Mouse (Mus musculus) ES-E14 (cell line): ENCODE measurements at regions not wholly inside any gene's neighbourhood (a gene's known extent, or its start where the extent isn't known, plus 50 kb on each side); places are given as distances from the start of the nearest gene placed in this dataset.

Experiments used
- DNase-seq: peaks from one replicate; pipeline ENCODE4 v3.0.0-alpha.2; 2013; ENCODE audit warnings: low read depth, low spot score
- H3K27ac ChIP-seq: 2 replicates; pipeline ENCODE4 v1.5.1; 2012; ENCODE audit warnings: low read depth, mild to moderate bottlenecking, low read length, moderate library complexity, mixed read lengths; ENCODE audit not compliant: poor library complexity, insufficient read depth, severe bottlenecking
- H3K36me3 ChIP-seq: 2 replicates; pipeline ENCODE4 v1.6.1; 2012; ENCODE audit warnings: mild to moderate bottlenecking, low read length, moderate library complexity, mixed read lengths; ENCODE audit not compliant: control insufficient read depth, poor library complexity, insufficient read depth, severe bottlenecking
- H3K4me1 ChIP-seq, 2 experiments: fragments of 150-350 bp in 1 of 2; sonication (generic) in 1 of 2; 2 replicates each; pipeline ENCODE4 v1.6.1; 2012; ENCODE audit warnings: low read length in 2 of 2, mild to moderate bottlenecking in 1 of 2, mixed read lengths in 1 of 2; ENCODE audit not compliant: control insufficient read depth in 2 of 2, insufficient read depth in 2 of 2, poor library complexity in 1 of 2
- H3K4me3 ChIP-seq, 2 experiments: fragments of 150-350 bp in 1 of 2; sonication (generic) in 1 of 2; 2 replicates each; pipeline ENCODE4 v1.5.1; 2012; ENCODE audit warnings: low read length in 2 of 2, low read depth in 1 of 2, mild to moderate bottlenecking in 1 of 2, mixed read lengths in 1 of 2; ENCODE audit not compliant: insufficient read depth in 1 of 2, poor library complexity in 1 of 2, severe bottlenecking in 1 of 2
- H3K9ac ChIP-seq: 2 replicates; pipeline ENCODE4 v1.6.1; 2012; ENCODE audit warnings: low read depth, mild to moderate bottlenecking, low read length, mixed read lengths; ENCODE audit not compliant: poor library complexity, insufficient read depth, severe bottlenecking
- H3K9me3 ChIP-seq: fragments of 150-350 bp; sonication (generic); 2 replicates; pipeline ENCODE4 v1.6.1; 2012; ENCODE audit warnings: low read depth, mild to moderate bottlenecking, low read length; ENCODE audit not compliant: control insufficient read depth, insufficient read depth
- CHD2 ChIP-seq: IDR thresholded peaks from 2 replicates; pipeline ENCODE4 v1.6.1; 2014; ENCODE audit warnings: mild to moderate bottlenecking, low read depth, low read length, inconsistent platforms
- HCFC1 ChIP-seq: IDR thresholded peaks from 2 replicates; pipeline ENCODE4 v1.6.1; 2012; ENCODE audit warnings: low read length, inconsistent platforms, borderline replicate concordance; ENCODE audit not compliant: insufficient read depth
- MAFK ChIP-seq: IDR thresholded peaks from 2 replicates; pipeline ENCODE4 v1.6.1; 2014; ENCODE audit warnings: mild to moderate bottlenecking, low read depth, low read length, inconsistent platforms; ENCODE audit not compliant: insufficient read depth
- ZC3H11A ChIP-seq: IDR thresholded peaks from 2 replicates; pipeline ENCODE4 v1.6.1; 2012; ENCODE audit warnings: low read depth, mild to moderate bottlenecking, inconsistent platforms, low read length, borderline replicate concordance
- ZNF384 ChIP-seq: IDR thresholded peaks from 2 replicates; pipeline ENCODE4 v1.6.1; 2012; ENCODE audit warnings: low read depth, low read length, inconsistent platforms
- in situ Hi-C, 2 experiments: fragments of 600-800 bp; cut with MboI; formaldehyde crosslinking; loops; one replicate each; pipeline ENCODE4 v1.15.1; 2025; ENCODE audit warnings: low sequenced_read_pairs in 2 of 2, inconsistent platforms in 1 of 2; ENCODE audit not compliant: unreplicated experiment in 2 of 2

DNA sequence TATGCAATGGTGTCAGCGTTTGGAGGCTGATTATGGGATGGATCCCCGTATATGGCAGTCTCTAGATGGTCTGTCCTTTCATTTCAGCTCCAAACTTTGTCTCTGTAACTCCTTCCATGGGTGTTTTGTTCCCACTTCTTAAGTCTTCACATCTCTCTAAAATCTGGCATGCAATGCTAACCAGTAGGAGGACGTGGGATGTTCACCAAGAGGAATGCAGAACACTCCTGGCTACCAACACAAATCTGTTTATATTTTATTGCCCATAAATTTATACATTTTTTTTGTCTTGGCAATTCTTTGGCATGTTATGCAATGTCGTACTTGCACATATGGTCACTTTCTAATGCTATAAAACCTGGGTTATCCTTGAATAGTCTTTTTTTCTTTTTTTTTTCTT is 135.0 kb downstream of the Kif2b start:
- Histone ChIP-seq H3K27ac (no peak overlapping the region), H3K9me3 (no peaks in the 10 kb centered on the region), H3K9ac (no peak overlapping the region), H3K4me3 (no peak overlapping the region), H3K36me3 (no peaks in the 10 kb centered on the region), H3K4me1 (no peaks in the 10 kb centered on the region)
- in situ Hi-C loops: no loop called here
- no peak for TF ChIP-seq MAFK
- no peak for TF ChIP-seq ZNF384
- no peak for TF ChIP-seq CHD2
- TF ChIP-seq HCFC1: no peak
- TF ChIP-seq ZC3H11A: no peak
- DNase-seq: no peak

DNA sequence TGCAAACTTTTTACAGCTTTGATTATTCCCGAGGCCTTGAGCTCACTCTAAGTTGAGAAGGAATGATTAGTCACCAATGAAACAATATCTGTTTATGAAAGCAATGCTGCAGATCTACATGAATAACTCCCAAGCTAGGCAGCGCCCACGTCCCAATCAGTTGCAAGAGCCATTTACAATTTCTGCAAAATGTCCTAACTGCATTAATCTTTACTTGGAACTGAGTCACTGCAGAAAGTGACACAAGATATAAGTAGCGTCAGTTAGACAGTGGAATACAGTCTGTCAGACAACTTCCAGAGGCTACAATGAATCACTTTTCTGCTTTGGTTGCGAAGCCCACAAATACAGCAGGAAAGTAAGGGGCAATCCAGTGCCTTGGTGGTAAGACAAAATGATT is 145.2 kb downstream of the Kif2b start:
- Histone ChIP-seq H3K27ac (no peak overlapping the region), H3K9ac (no peak overlapping the region), H3K4me1 (no peaks in the 10 kb centered on the region), H3K4me3 (no peak overlapping the region), H3K36me3 (no peaks in the 10 kb centered on the region), H3K9me3 (no peaks in the 10 kb centered on the region)
- no peak for DNase-seq
- in situ Hi-C loops: no loop called here
- no peak for TF ChIP-seq CHD2
- TF ChIP-seq HCFC1: no peak
- no peak for TF ChIP-seq MAFK
- no peak for TF ChIP-seq ZNF384
- no peak for TF ChIP-seq ZC3H11A

GRCm38 (mm10) chr11:91426731-91427130 is 150.6 kb downstream of the Kif2b start:
- no peaks in the 10 kb centered on the region for H3K36me3 ChIP-seq
- in situ Hi-C loops: no loop called here
- no peak overlapping the region for H3K27ac ChIP-seq
- no peak for DNase-seq
- no peak overlapping the region for H3K9ac ChIP-seq
- TF ChIP-seq MAFK: no peak
- TF ChIP-seq CHD2: no peak
- TF ChIP-seq HCFC1: no peak
- TF ChIP-seq ZC3H11A: no peak
- TF ChIP-seq ZNF384: no peak
- H3K9me3 ChIP-seq: no peaks in the 10 kb centered on the region
- no peaks in the 10 kb centered on the region for H3K4me1 ChIP-seq
- no peak overlapping the region for H3K4me3 ChIP-seq

DNA sequence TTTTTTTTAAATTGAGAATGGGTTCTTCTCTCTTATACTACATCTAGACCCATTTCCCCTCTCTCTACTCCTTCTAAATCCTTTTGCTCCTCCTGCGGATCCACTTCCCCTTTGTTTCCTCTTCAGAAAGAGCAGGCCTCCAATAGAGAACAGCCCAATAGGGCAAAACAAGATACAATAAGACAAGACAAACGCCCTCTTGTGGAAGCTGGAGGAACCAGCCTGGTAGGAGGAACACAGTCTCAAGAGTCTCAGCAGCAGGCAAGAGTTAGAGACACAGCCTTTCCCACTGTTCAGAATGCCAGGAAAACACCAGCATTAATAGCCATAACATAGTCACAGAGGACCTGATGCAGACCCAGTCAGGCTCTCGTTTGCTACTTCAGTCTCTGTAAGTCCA is 190.2 kb downstream of the Kif2b start:
- in situ Hi-C loops: no loop called here
- TF ChIP-seq CHD2 (no peak), ZC3H11A (peak; percentile 38; the same call in 1 of the 2 replicates)

DNA sequence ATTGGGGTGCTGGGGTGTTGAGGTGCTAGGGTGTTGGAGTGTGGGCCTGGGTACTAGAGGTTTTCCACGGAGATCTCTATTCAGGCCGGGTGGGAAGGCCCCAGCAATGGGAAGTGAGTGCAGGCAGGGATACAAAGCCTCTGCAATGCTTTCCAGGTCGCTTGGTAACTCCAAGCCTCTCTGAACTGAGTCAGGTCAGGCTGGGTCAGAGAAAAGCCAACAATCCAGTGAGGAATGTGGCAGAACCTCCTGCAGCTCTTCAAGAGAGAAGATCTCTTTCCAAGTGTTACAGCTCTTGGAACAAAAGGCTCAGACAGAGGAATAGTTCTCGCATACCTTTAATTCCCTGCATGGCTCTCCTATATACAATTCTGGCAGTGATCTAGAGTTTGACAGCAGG is 220.3 kb downstream of the Kif2b start:
- Histone ChIP-seq H3K4me1 (no peaks in the 10 kb centered on the region), H3K4me3 (no peak overlapping the region), H3K9me3 (no peaks in the 10 kb centered on the region), H3K36me3 (no peaks in the 10 kb centered on the region), H3K27ac (no peak overlapping the region), H3K9ac (no peak overlapping the region)
- in situ Hi-C loops: no loop called here
- TF ChIP-seq ZC3H11A (no peak), ZNF384 (no peak), CHD2 (no peak), MAFK (no peak), HCFC1 (no peak)
- DNase-seq: no peak

More for the DNA sequence above, 190.2 kb downstream of the Kif2b start:
- H3K4me1 ChIP-seq: no peaks in the 10 kb centered on the region
- H3K9ac ChIP-seq: no peak overlapping the region
- H3K4me3 ChIP-seq: no peak overlapping the region
- H3K27ac ChIP-seq: no peak overlapping the region
- DNase-seq: peak; percentile 56
- no peaks in the 10 kb centered on the region for H3K9me3 ChIP-seq
- no peaks in the 10 kb centered on the region for H3K36me3 ChIP-seq
